8 mouse cellular contexts compared by ENCODE assay signal in genomic region chr2:74128782-74129538, GRCm38 (mm10).
DNase-seq lines count a peak whose midpoint lies in the region; ATAC-seq and TF ChIP-seq lines count a peak whose summit lies in the region.

No protein-coding gene starts in this region.

- ATAC-seq in heart, embryonic 11.5 days (replicated peaks; ENCODE audit: insufficient number of reproducible peaks, low FRiP score, low TSS enrichment): no peak
- ATAC-seq in limb, embryonic 15.5 days (ENCODE audit: insufficient number of reproducible peaks, low FRiP score, low TSS enrichment, low read depth): no peak
- no peak for ATAC-seq in activated CD4-positive, CD25-positive, alpha-beta regulatory T cell, adult 4 months

- TF ChIP-seq CTCF in MEL (IDR thresholded peaks at IDR 0.05 in 2 of 3, conservative IDR thresholded peaks at IDR 0.05 in 1 of 3; ENCODE audit: control insufficient read depth in 1 of 3, insufficient read depth in 1 of 3, low read depth in 2 of 3, low read length in 3 of 3, poor library complexity in 1 of 3, severe bottlenecking in 1 of 3): no peak

- no peak overlapping the region for H3K27ac ChIP-seq in heart, embryonic 11.5 days (ENCODE audit: low read depth, low read length)
- no peak overlapping the region for H3K27ac ChIP-seq in MEL (ENCODE audit: control insufficient read depth, low read depth, low read length)
- H3K27ac ChIP-seq in forebrain, embryonic 10.5 days: peak overlapping the region; percentile 68; the same call in 1 of the 2 replicates
- no peak overlapping the region for H3K27ac ChIP-seq in limb, embryonic 15.5 days

- H3K9me3 ChIP-seq in heart, embryonic 11.5 days (replicated peaks; ENCODE audit: control insufficient read depth, low read length): no peaks in the 10 kb centered on the region
- no peaks in the 10 kb centered on the region for H3K9me3 ChIP-seq in MEL (replicated peaks; ENCODE audit: insufficient read depth, low read length)
- no peaks in the 10 kb centered on the region for H3K9me3 ChIP-seq in forebrain, embryonic 10.5 days
- H3K9me3 ChIP-seq in limb, embryonic 15.5 days: no peaks in the 10 kb centered on the region

- no peak for TF ChIP-seq POLR2A in MEL (IDR thresholded peaks at IDR 0.05; ENCODE audit: control insufficient read depth in 1 of 2, insufficient read depth in 1 of 2, low read depth in 1 of 2, low read length in 2 of 2, poor library complexity in 1 of 2)

- H3K9ac ChIP-seq in heart, embryonic 11.5 days (ENCODE audit: low read depth, low read length): no peak overlapping the region
- no peak overlapping the region for H3K9ac ChIP-seq in MEL (ENCODE audit: control insufficient read depth, low read depth, low read length, poor library complexity, severe bottlenecking)
- H3K9ac ChIP-seq in limb, embryonic 15.5 days: no peak overlapping the region

- no peak for TF ChIP-seq EP300 in MEL (IDR thresholded peaks at IDR 0.05; ENCODE audit: low read depth in 1 of 2, low read length in 2 of 2)

- H3K4me3 ChIP-seq in heart, embryonic 11.5 days (ENCODE audit: low read depth, low read length): peak overlapping the region; percentile 39
- H3K4me3 ChIP-seq in MEL (ENCODE audit: control insufficient read depth in 1 of 2, insufficient read depth in 1 of 2, low read depth in 2 of 2, low read length in 2 of 2): no peak overlapping the region
- H3K4me3 ChIP-seq in forebrain, embryonic 10.5 days: peak overlapping the region; percentile 52
- H3K4me3 ChIP-seq in limb, embryonic 15.5 days: peak overlapping the region; percentile 29

- peak overlapping the region; percentile 78 for H3K4me2 ChIP-seq in heart, embryonic 11.5 days
- H3K4me2 ChIP-seq in limb, embryonic 15.5 days: peak overlapping the region; percentile 48

- TF ChIP-seq RAD21 in MEL (IDR thresholded peaks at IDR 0.05; ENCODE audit: low read depth, low read length): no peak

- 1% methylated on average over 14 of the region's 14 CpGs for WGBS in heart, embryonic 11.5 days (ENCODE audit: insufficient replicate concordance)
- WGBS in forebrain, embryonic 10.5 days: under 1% methylated on average over 14 of the region's 14 CpGs
- 5% methylated on average over 14 of the region's 14 CpGs for whole genome bisulfite sequencing in limb, embryonic 15.5 days

- no peaks in the 10 kb centered on the region for H3K36me3 ChIP-seq in heart, embryonic 11.5 days (ENCODE audit: control insufficient read depth, insufficient read depth, low read length)
- peaks cover 0 to 22% of the 10 kb centered on the region in 2 experiments; a peak in 2 of 4 replicates for H3K36me3 ChIP-seq in MEL (ENCODE audit: control insufficient read depth in 1 of 2, insufficient read depth in 2 of 2, low read length in 2 of 2)
- no peaks in the 10 kb centered on the region for H3K36me3 ChIP-seq in forebrain, embryonic 10.5 days (replicated peaks)
- no peaks in the 10 kb centered on the region for H3K36me3 ChIP-seq in limb, embryonic 15.5 days

- intact Hi-C loops in heart, postnatal 14 days (cut with DNase I): no loop called here

- no peaks in the 10 kb centered on the region for H3K79me2 ChIP-seq in MEL (ENCODE audit: control insufficient read depth, insufficient read depth, low read length, poor library complexity)

- no peak for DNase-seq in heart, postnatal 14 days
- DNase-seq in MEL (ENCODE audit: low read depth, low spot score): peak; percentile 11
- DNase-seq in forebrain, embryonic 10.5 days (ENCODE audit: extremely low spot score, low spot score): peak; percentile 25
- no peak for DNase-seq in ovary, adult 18-20 months (ENCODE audit: low spot score)
- DNase-seq in thymus, postnatal 0 days (ENCODE audit: low spot score): no peak

- no peaks in the 10 kb centered on the region for H3K27me3 ChIP-seq in heart, embryonic 11.5 days (ENCODE audit: control insufficient read depth, insufficient read depth, low read length)
- no peaks in the 10 kb centered on the region for H3K27me3 ChIP-seq in MEL (ENCODE audit: control insufficient read depth in 1 of 2, insufficient read depth in 2 of 2, low read length in 2 of 2)
- H3K27me3 ChIP-seq in forebrain, embryonic 10.5 days (ENCODE audit: poor library complexity, severe bottlenecking): peaks cover 54% of the 10 kb centered on the region
- peaks cover 18% of the 10 kb centered on the region; the same call in 1 of the 2 replicates for H3K27me3 ChIP-seq in limb, embryonic 15.5 days

- H3K4me1 ChIP-seq in heart, embryonic 11.5 days (ENCODE audit: control insufficient read depth, insufficient read depth, low read length): peaks cover 8% of the 10 kb centered on the region
- H3K4me1 ChIP-seq in MEL (ENCODE audit: control insufficient read depth in 1 of 2, insufficient read depth in 2 of 2, low read length in 2 of 2): peaks cover 2 to 12% of the 10 kb centered on the region in 2 experiments
- H3K4me1 ChIP-seq in forebrain, embryonic 10.5 days: peaks cover 38% of the 10 kb centered on the region
- H3K4me1 ChIP-seq in limb, embryonic 15.5 days: peaks cover 9% of the 10 kb centered on the region

TF ChIP-seq in MEL, 35 proteins besides CTCF, POLR2A, EP300 and RAD21:
- TF ChIP-seq CHD2 (IDR thresholded peaks at IDR 0.05; ENCODE audit: low read length) (no peak), MEF2A (IDR thresholded peaks at IDR 0.05; ENCODE audit: extremely low read depth, insufficient replicate concordance, low read depth, low read length, poor library complexity, severe bottlenecking) (no peak), USF2 (IDR thresholded peaks at IDR 0.05; ENCODE audit: borderline replicate concordance in 1 of 2, insufficient read depth in 1 of 2, low read depth in 1 of 2, low read length in 2 of 2) (no peak), ZC3H11A (IDR thresholded peaks at IDR 0.05; ENCODE audit: low read depth, low read length) (no peak), GATA1 (IDR thresholded peaks at IDR 0.05; ENCODE audit: low read depth, low read length) (no peak), TBP (IDR thresholded peaks at IDR 0.05; ENCODE audit: low read depth, low read length) (no peak), MYB (IDR thresholded peaks at IDR 0.05; ENCODE audit: low read depth, low read length) (no peak), ETS1 (IDR thresholded peaks at IDR 0.05; ENCODE audit: low read depth, low read length) (no peak), E2F4 (IDR thresholded peaks at IDR 0.05; ENCODE audit: borderline replicate concordance, low read depth, low read length) (no peak), GABPA (IDR thresholded peaks at IDR 0.05; ENCODE audit: low read depth, low read length) (no peak), MYC (IDR thresholded peaks at IDR 0.05; ENCODE audit: low read depth, low read length) (no peak), MAZ (IDR thresholded peaks at IDR 0.05; ENCODE audit: low read depth, low read length) (no peak), CHD1 (IDR thresholded peaks at IDR 0.05; ENCODE audit: low read depth, low read length) (no peak), HCFC1 (IDR thresholded peaks at IDR 0.05; ENCODE audit: low read depth, low read length) (no peak), ZKSCAN1 (IDR thresholded peaks at IDR 0.05; ENCODE audit: low read depth, low read length) (no peak), BHLHE40 (IDR thresholded peaks at IDR 0.05; ENCODE audit: borderline replicate concordance, low read depth, low read length) (no peak)

Comparison
In these comparisons a context has a peak if more than half of its experiments do, and no peak if none do; other contexts are left out.
1. H3K4me3 ChIP-seq: peak in heart, embryonic 11.5 days (single experiment), forebrain, embryonic 10.5 days (single experiment) and limb, embryonic 15.5 days (single experiment); none in MEL (0 of 2).
2. DNase-seq: peak in MEL (single experiment) and forebrain, embryonic 10.5 days (single experiment); none in heart, postnatal 14 days (0 of 2), ovary, adult 18-20 months (single experiment) and thymus, postnatal 0 days (single experiment).